Mouse (Mus musculus) frontal cortex, adult 2 months (tissue): ENCODE data around the gene Gm11555. TPM values are rescaled to one million over a fixed set of nuclear protein-coding genes. Genes with fewer than 3 reads are reported as not detected.
"Not testable (repeated sequence)": the region's sequence is repeated elsewhere in the genome, so short reads cannot be mapped to it uniquely, and the experiment has no call there.

Source experiments
- DNase-seq, 2 experiments: peaks; one replicate each; pipeline ENCODE4 v3.0.0; 2022; ENCODE audit warnings: low spot score in 1 of 2; ENCODE audit errors: extremely low spot score in 1 of 2
- polyA plus RNA-seq: library from polyadenylated mRNA; depleted of rRNA; stranded (reverse); fragments of >200 nt; gene quantifications from 2 replicates; pipeline ENCODE4 v1.2.3, GENCODE M21; 2012; rRNA removed

Gm11555 gene
- not detected in 2 replicates for polyA plus RNA-seq

DNA sequence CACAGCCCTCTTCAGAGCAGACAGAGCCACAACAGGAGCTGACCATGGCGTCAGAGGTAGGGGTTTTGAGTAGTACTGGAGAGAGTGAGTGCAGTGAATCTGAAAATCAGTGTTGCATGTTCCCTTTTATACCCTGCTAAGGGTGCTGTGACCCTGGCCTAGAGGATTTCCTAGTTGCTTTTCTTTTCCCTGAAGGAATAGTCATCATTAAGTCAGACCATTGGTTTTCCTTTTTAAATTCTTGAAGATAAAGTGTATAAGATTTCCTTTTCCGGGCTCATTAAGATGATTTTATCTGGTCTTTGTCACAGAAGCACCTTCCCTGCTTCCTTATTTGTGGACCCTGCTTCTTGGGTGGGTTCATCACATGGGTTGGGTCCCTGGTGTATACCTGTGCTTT lies at the start of gene Gm11555:
Gene Gm11555, minus strand, starts transcription at position 101 of the 400 bp plus-strand sequence.
- no peak for DNase-seq

DNA sequence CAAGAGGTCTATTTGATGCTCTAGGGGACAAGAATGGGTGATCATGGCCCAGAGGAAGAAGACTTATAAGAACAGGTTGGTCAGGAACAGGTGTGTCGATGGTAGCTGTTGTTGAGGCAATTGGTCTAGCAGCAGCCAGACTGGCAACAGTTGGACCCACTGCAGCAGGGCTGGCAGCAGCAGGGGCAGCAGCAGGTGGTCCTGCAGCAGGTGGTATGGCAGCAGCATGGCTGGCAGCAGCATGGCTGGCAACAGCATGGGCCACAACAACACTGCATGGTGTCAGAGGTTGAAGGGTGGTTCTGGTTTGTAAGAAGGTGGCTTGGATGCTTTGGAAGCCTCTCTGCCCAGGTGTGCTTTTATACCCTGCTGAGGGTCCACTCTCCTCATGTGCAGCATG lies 40.4 kb upstream of the Gm11555 start, which contains the start of gene Gm14190:
Gene Gm14190, minus strand, starts transcription at position 278 of the 400 bp plus-strand sequence.
- no peak for DNase-seq

DNA sequence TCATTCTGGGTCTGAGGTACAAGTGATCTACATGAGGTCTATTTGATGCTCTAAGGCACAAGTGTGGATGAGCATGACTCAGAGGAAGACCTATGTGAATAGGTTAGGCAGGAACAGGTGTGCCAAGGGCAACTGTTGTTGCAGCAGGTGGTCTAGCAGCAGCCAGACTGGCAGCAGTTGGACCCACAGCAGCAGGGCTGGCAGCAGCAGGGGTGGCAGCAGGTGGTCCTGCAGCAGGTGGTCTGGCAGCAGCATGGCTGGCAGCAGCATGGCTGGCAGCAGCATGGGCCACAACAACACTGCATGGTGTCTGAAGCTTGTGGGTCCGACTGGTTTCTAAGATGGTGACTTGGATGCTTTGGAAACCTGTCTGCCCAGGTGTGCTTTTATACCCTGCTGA lies 35.2 kb upstream of the Gm11555 start:
- not testable (repeated sequence) for DNase-seq

DNA sequence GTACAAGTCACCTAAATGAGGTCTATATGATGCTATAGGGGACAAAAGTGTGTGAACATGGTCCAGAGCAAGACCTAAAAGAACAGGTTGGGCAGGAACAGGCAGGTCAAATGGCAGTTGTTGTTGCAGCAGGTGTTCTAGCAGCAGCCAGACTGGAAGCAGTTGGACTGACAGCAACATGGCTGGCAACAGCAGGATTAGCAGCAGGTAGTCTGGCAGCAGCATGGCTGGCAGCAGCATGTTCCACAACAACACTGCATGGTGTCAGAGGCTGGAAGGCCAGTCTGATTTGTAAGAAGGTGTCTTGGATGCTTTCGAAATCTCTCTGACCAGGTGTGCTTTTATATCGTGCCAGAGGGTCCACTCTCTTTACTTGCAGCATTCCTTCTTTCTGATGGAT lies 33.4 kb upstream of the Gm11555 start:
- DNase-seq, result no peak

DNA sequence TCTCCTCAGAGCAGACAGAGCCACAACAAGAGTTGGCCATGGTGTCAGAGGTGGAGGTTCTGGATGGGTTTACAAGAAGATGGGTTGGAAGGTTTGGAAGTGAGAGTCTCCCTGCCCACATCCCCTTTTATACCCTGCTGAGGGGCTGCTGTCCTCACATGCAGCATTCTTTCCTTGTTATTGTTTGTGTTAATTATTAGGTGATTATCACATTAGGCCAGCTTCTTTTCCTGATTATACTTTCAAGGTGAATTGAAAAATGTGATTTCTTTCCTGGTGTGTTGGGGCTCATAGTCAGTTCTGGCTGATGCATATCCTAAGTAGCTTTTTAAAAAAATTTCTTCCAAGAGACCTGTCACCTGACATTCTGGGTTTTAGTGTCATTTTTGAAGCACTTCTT lies 15.8 kb upstream of the Gm11555 start, which contains the start of gene Krtap4-6:
Gene Krtap4-6, minus strand, starts transcription at position 101 of the 400 bp plus-strand sequence.
- no peak for DNase-seq

DNA sequence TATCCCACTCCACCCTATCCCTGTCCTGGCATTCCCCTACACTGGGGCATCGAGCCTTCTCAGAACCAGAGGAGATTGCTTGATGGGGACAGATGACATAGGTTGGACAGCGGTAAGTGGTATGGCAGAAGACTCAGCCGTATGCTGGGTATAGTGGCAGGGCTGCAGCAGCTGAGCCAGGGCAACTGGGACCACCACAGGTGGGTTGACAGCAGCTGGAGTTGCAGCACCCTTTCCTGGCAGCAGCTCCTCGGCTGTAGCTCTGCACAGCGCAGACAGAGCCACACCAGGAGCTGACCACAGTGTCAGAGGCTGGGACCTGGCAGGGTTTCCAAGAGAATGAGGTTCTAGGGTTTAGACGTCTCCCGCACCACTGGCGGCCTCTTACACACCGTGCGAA lies 12.8 kb upstream of the Gm11555 start:
- DNase-seq, result no peak

DNA sequence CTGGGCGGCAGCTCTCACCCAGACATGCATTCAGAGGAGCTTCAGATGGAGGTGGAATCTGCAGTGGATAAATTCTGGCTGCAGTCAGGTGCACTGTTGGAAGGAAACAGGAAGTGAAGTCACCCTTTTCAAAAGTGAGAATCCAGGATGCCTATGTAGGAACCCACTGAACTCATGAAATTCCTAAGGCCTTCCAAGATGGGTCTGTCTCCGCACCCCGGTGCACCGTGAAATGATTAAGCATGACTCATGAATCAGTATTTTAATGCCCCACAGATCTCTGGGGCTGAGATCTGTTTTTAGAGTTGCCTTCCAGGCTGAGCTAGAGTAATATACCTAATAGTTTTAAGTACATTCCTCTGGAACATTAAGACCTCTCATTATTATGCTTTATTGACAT lies 9.2 kb upstream of the Gm11555 start:
- no peak for DNase-seq

DNA sequence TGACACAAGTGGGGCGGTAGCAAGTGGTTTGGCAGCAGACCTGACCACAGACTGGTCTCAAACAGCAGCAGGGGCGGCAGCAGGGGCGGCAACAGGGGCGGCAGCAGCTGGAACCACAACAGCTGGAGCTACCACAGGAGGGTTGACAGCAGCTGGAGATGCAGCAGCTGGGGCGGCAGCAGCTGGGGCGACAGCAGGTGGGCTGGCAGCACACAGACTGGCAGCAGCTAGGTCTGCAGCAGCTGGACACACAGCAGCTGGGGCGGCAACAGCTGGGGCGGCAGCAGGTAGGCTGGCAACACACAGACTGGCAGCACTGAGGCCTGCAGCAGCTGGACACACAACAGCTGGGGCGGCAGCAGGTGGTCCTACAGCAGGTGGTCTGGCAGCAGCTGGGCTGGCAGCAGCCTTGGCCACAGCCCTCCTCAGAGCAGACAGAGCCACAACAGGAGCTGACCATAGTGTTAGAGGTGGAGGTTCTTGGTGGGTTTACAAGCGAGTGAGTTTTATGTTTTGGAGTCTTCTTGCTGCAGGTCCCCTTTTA lies 8.5 kb upstream of the Gm11555 start, which contains the start of gene Gm11563:
Gene Gm11563, minus strand, starts transcription at position 494 of the 544 bp plus-strand sequence.
- not testable (repeated sequence) for DNase-seq

DNA sequence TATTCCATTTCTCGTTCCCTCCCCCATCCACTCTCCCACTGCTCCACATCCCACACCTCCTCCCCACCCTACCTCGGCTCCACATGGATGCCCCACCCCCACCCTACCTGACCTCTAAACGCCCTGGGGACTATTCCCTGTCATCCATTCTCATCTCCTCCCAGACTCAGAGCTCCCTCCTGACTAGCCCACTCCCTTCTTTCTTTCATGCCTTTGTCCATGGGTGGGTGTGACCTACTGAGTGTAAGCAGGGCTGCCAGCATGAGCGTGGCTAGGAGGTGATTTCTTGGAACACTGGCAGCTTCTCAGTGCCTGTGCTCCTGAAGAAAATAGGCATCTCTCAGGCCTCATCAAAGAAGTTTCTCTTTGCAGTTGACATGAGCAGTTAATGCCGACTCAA lies 7.0 kb upstream of the Gm11555 start:
- no peak for DNase-seq

DNA sequence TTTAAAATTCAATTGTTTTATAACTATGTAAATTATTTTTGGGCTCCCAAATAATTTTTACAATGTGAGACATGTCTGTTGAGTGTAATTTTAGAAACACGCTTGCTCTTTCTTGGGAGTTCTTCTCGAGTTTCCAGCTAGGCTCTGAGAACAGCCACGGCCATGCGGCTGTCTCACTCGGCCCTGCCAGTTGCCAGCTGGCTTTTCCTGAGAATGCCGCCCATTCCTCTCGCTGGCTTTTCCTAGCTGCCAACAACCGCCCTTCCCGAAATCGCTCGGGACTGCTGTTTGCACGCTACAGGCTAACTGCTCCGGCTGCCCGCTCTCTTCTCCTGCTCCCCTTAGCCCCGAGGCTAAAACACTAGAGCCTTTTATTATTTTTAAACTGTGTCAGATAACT lies 3.6 kb downstream of the Gm11555 start:
- peak in 1 of 2 experiments; percentile 42 for DNase-seq

DNA sequence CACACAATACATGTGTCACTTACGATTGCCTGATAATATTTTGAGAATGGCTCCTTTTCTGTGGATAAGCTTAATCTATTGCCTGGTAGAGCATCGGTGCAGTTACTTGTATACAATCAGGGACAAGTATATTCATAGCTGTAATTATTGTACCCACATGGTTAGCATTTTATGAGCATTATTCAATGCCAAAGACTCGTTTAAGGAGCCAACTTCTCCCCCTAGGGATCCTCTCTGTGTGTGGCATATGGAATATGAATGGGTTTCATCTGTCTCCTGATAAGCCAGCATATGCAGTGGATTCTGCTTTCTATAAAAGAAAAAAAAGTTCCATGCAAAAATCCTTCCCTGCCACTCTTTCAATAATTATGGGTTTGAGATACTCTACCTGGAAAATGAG lies 5.7 kb downstream of the Gm11555 start:
- DNase-seq, result no peak

DNA sequence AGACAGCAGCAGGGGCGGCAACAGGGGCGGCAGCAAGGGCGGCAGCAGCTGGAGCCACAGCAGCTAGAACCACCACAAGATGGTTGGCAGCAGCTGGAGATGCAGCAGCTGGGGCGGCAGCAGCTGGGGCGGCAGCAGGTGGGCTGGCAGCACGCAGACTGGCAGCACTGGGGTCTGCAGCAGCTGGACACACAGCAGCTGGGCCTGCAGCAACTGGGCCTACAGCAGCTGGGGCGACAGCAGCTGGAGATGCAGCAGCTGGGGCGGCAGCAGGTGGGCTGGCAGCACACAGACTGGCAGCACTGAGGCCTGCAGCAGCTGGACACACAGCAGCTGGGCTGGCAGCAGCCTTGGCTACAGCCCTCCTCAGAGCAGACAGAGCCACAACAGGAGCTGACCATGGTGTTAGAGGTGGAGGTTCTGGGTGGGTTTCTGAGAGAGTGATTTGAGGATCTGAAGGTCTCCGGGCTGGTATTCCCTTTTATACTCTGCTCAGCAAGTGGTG lies 6.3 kb downstream of the Gm11555 start, which contains the start of gene Krtap4-7:
Gene Krtap4-7, minus strand, starts transcription at position 455 of the 505 bp plus-strand sequence.
- DNase-seq, result not testable (repeated sequence)

DNA sequence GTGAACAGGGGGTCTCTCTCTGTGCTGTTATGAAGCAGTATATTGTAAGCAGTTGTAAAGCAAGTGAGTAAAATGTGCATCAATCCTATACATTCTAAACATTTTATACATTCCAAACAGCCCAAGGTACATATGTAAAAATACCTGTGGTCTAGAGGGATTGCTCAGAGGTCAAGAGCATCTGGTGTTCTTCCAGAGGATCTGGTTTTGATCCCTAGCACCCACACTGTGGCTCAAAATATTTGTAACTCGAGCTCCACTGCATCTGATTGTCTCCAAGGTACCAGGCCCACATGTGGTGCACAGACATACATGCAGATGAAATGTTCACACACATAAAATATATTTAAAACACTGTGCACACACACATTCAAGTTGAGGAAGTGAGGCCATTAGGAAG lies 9.1 kb downstream of the Gm11555 start:
- no peak for DNase-seq

DNA sequence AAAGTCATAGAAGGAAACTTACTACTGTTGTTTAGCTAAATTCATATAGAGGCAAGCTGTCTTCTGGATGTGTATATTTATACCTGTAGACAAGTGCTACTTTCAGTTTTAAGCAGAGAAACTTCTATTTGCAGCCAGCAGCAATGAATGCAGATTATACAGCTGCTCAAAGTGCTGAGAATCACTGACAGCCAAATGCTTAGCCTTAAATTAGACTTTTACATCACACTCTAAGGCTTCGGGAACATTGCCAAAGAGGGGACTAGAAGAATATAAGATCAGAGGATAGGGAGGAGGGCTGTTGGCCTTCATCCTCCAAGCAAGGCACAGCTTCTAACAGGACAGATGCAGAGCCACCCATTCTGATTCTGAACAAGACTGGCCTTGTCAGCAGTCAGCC lies 12.9 kb downstream of the Gm11555 start:
- peak; percentile 3 to 42 for DNase-seq

DNA sequence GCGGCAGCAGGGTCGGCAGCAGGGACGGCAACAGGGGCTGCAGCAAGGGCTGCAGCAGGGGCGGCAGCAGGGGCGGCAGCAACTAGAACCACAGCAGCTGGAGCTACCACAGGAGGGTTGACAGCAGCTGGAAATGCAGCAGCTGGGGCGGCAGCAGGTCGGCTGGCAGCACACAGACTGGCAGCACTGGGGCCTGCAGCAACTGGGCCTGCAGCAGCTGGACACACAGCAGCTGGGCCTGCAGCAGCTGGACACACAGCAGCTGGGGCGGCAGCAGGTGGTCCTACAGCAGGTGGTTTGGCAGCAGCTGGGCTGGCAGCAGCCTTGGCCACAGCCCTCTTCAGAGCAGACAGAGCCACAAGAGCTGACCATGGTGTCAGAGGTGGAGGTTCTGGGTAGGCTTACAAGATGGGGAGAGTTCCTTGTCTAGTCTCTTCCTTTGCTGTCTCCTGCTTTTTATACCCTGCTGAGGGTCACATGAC lies 15.3 kb downstream of the Gm11555 start, which contains the start of gene Krtap4-2:
Gene Krtap4-2, minus strand, starts transcription at position 432 of the 482 bp plus-strand sequence.
- DNase-seq, result no peak

DNA sequence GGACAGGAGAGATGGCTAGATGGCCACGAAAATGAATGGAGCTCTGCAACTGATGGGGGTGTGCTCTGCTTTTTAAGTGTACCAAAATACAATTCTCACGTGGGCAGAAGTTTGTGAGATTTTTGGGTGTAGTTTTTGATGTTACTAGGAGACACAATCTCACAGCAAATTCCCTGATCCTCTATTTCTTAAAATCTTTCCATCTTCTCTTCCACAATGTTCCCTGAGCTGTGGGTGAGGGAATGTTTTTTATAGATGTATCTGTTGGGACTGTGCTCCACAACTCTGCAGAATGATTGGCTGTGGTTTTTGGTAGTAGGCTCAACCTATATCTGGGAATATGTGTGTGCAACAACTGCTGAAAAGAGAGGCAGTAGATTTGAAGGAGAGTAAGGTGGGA lies 16.7 kb downstream of the Gm11555 start:
- DNase-seq, result peak; percentile 25 to 61

DNA sequence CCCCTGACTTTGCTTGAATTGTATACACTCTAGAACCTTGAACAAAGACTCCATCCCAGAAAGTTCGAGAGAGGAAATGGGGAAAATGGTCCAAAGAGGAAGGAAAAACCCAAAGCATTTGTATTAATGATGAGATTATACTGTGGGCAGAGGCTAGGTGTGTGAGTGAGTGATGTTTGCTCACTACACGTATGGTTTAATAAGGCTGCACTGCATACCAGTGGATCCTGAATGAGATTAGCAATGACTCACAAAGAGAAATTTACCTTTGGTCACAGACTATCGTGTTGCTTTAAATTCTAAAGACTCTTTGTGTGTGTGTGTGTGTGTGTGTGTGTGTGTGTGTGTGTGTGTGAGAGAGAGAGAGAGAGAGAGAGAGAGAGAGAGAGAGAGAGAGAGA lies 19.1 kb downstream of the Gm11555 start:
- DNase-seq, result no peak

DNA sequence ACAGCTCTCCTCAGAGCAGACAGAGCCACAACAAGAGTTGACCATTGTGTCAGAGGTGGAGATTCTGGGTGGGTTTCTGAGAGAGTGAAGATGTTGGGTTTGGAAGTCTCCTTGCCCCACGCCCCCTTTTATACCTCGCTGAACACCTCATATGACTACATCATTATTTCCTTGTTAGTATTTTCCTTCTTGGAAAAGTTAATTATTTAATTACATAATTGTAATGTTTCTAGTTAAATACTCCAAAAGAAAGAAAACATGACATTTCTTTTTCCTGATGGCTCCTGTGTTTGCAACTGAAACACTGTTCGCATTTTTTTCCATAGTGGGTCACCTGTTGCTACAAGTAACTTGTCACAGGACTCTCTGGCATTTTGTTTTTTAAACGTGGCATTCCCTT lies 21.9 kb downstream of the Gm11555 start, which contains the start of gene Krtap4-1:
Gene Krtap4-1, minus strand, starts transcription at position 101 of the 400 bp plus-strand sequence.
- no peak for DNase-seq

DNA sequence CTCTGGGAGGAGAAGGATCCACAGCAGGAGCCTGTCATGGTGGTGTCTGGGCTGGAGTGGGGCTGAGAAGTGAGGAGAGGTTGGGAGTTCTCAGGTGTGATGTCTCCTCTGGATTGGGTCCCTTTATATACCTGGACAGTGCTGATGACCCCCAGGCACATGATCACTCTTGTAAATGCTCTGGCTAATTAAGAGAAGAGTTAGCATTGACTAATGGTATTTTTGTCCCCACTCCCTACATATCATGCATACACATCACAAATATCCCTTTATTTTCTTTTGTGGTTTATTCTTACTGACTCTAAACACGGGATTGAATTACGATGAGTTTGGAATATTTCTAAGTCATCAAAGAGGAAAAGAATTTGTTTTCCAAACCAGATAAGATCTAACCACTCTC lies 29.7 kb downstream of the Gm11555 start, which contains the start of gene Gm11562:
Gene Gm11562, minus strand, starts transcription at position 101 of the 400 bp plus-strand sequence.
- DNase-seq, result no peak

DNA sequence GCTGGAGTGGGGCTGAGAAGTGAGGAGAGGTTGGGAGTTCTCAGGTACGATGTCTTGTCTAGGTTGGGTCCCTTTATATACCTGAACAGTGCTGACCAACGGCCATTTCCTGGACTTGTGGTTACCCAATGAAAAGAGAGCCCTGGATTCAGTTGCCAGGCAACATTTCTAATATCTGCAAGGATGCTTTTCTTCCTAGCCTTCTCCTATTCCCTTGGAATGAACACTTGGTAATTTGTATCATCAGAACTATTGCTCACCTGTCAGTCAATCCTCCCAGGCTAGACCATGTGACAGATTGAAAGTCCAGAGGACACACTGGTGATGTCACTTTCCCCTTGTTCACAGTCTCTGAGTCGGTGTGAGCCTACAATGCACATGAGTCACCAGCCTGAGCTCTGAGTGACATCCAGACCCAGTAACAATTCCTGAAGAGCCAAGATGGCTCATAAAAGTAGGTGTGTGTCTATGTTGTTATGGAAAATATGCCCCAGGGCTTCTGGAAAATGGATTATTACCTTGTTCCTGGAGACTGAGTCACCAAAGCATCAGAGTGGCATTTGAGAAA lies 35.2 kb downstream of the Gm11555 start, which contains the start of gene Krtap2-4:
Gene Krtap2-4, minus strand, starts transcription at position 51 of the 568 bp plus-strand sequence.
- DNase-seq, result no peak

DNA sequence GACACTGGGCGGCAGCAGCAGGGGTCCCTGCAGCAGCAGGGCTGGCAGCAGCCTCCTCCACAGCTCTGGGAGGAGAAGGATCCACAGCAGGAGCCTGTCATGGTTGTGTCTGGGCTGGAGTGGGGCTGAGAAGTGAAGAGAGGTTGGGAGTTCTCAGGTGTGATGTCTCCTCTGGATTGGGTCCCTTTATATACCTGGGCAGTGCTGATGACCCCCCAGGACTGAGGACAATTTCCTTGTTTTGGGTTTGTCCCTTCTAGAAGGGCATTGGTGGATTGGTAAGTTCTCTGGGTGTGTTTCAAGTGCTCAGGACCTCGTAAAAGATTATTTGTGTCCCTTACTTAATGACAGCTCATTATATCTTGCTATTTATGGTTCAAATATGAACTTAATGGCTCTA lies 39.9 kb downstream of the Gm11555 start, which contains the start of gene Gm11937:
Gene Gm11937, minus strand, starts transcription at position 101 of the 400 bp plus-strand sequence.
- DNase-seq, result not testable (repeated sequence)
